Mouse (Mus musculus): Measurements from ENCODE around the gene Fgf6. TPM values are rescaled to one million over a fixed set of nuclear protein-coding genes. Genes with fewer than 3 reads are reported as not detected.

The Fgf6 gene
- total and polyA plus RNA-seq, 3 experiments = not detected

- peaks cover 0 to 3% of the 10 kb centered on the region in 2 experiments; a peak in 1 of 4 replicates for H3K4me1 ChIP-seq (ENCODE audit: control insufficient read depth in 1 of 2, insufficient read depth in 2 of 2)
- dilution Hi-C loops (cut with MboI; ENCODE audit: extremely low pct_ligation_motif_present, extremely low pct_unique_long_range_greater_than_20kb, low sequenced_read_pairs) = no loop called here
- H3K27ac ChIP-seq (ENCODE audit: insufficient read depth, low read depth) = no peak overlapping the region
- H3K4me2 ChIP-seq (ENCODE audit: insufficient read depth, low read depth, poor library complexity, severe bottlenecking) = no peak overlapping the region
- peaks cover 2% of the 10 kb centered on the region for H3K9me3 ChIP-seq (replicated peaks; ENCODE audit: low read length)
- no peaks in the 10 kb centered on the region for H3K36me3 ChIP-seq (replicated peaks in 1 of 2; ENCODE audit: control insufficient read depth in 1 of 2, insufficient read depth in 1 of 2, low read length in 1 of 2)
- H3K79me2 ChIP-seq (replicated peaks; ENCODE audit: control insufficient read depth, extremely low read depth, insufficient read depth, poor library complexity, severe bottlenecking) = no peaks in the 10 kb centered on the region
- no peak overlapping the region for H3K4me3 ChIP-seq (replicated peaks in 1 of 3; ENCODE audit: low read depth in 2 of 3, low read length in 2 of 3, poor library complexity in 1 of 3)
- no peak for DNase-seq (ENCODE audit: extremely low read depth)
- H3K9ac ChIP-seq (ENCODE audit: insufficient read depth, low read depth) = no peak overlapping the region
- no peaks in the 10 kb centered on the region for H3K27me3 ChIP-seq (replicated peaks)
- TF ChIP-seq UBTF (IDR thresholded peaks at IDR 0.05; ENCODE audit: low read depth, low read length) = no peak
- no peak for TF ChIP-seq MEF2A (IDR thresholded peaks at IDR 0.05; ENCODE audit: borderline replicate concordance, low read depth, low read length)
- TF ChIP-seq NRF1 (IDR thresholded peaks at IDR 0.05; ENCODE audit: low read depth, low read length) = no peak
- no peak for TF ChIP-seq RAD21 (IDR thresholded peaks at IDR 0.05; ENCODE audit: low read depth, low read length)
- TF ChIP-seq CHD1 (IDR thresholded peaks at IDR 0.05; ENCODE audit: low read depth, low read length) = no peak
- TF ChIP-seq MYC (IDR thresholded peaks at IDR 0.05; ENCODE audit: low read depth, low read length) = no peak
- no peak for TF ChIP-seq ZMIZ1 (IDR thresholded peaks at IDR 0.05; ENCODE audit: low read depth, low read length)
- no peak for TF ChIP-seq BHLHE40 (IDR thresholded peaks at IDR 0.05; ENCODE audit: low read depth, low read length)
- TF ChIP-seq SIN3A (IDR thresholded peaks at IDR 0.05; ENCODE audit: low read length) = no peak
- in situ Hi-C loops (cut with MboI; ENCODE audit: low pct_ligation_motif_present, low pct_unique_long_range_greater_than_20kb, low sequenced_read_pairs) = no loop called here
These were observed 9.7 kb upstream of the Fgf6 start for GRCm38 (mm10) chr6:127005646-127006045.

- H3K27ac ChIP-seq (ENCODE audit: insufficient read depth, low read depth) = no peak overlapping the region
- TF ChIP-seq ZKSCAN1 (IDR thresholded peaks at IDR 0.05; ENCODE audit: borderline replicate concordance, low read depth, low read length) (no peak), ETS1 (conservative IDR thresholded peaks at IDR 0.05; ENCODE audit: low read depth, low read length) (no peak), MEF2A (IDR thresholded peaks at IDR 0.05; ENCODE audit: borderline replicate concordance, low read depth, low read length) (no peak), MYC (IDR thresholded peaks at IDR 0.05; ENCODE audit: low read depth, low read length) (no peak), MAX (IDR thresholded peaks at IDR 0.05; ENCODE audit: low read length) (no peak), MAFK (IDR thresholded peaks at IDR 0.05; ENCODE audit: insufficient replicate concordance, low read length) (no peak), JUN (IDR thresholded peaks at IDR 0.05; ENCODE audit: insufficient read depth, low read depth, low read length) (no peak), USF2 (conservative IDR thresholded peaks at IDR 0.05; ENCODE audit: low read depth, low read length) (no peak), RCOR1 (conservative IDR thresholded peaks at IDR 0.05; ENCODE audit: low read depth, low read length) (no peak), SMC3 (IDR thresholded peaks at IDR 0.05; ENCODE audit: low read depth, low read length) (no peak), UBTF (IDR thresholded peaks at IDR 0.05; ENCODE audit: low read depth, low read length) (no peak), EP300 (IDR thresholded peaks at IDR 0.05; ENCODE audit: low read length) (no peak), CTCF (conservative IDR thresholded peaks at IDR 0.05 in 1 of 2, IDR thresholded peaks at IDR 0.05 in 1 of 2; ENCODE audit: low read depth in 2 of 2, low read length in 2 of 2) (no peak), TBP (conservative IDR thresholded peaks at IDR 0.05; ENCODE audit: low read depth, low read length) (no peak), ZC3H11A (IDR thresholded peaks at IDR 0.05; ENCODE audit: low read depth, low read length) (no peak), JUND (conservative IDR thresholded peaks at IDR 0.05; ENCODE audit: low read depth, low read length) (no peak), PAX5 (IDR thresholded peaks at IDR 0.05; ENCODE audit: low read length) (no peak), E2F4 (IDR thresholded peaks at IDR 0.05; ENCODE audit: insufficient replicate concordance, low read depth, low read length) (no peak), NRF1 (IDR thresholded peaks at IDR 0.05; ENCODE audit: low read depth, low read length) (no peak)
- dilution Hi-C loops (cut with MboI; ENCODE audit: extremely low pct_ligation_motif_present, extremely low pct_unique_long_range_greater_than_20kb, low sequenced_read_pairs) = no loop called here
These were observed 8.8 kb upstream of the Fgf6 start for GRCm38 (mm10) chr6:127006551-127006950.

More at GRCm38 (mm10) chr6:127006551-127006950, 8.8 kb upstream of the Fgf6 start:
- H3K4me3 ChIP-seq (replicated peaks in 1 of 3; ENCODE audit: low read depth in 2 of 3, low read length in 2 of 3, poor library complexity in 1 of 3) = no peak overlapping the region
- no peak for DNase-seq (ENCODE audit: extremely low read depth)
- in situ Hi-C loops (cut with MboI; ENCODE audit: low pct_ligation_motif_present, low pct_unique_long_range_greater_than_20kb, low sequenced_read_pairs) = no loop called here
- H3K36me3 ChIP-seq (replicated peaks in 1 of 2; ENCODE audit: control insufficient read depth in 1 of 2, insufficient read depth in 1 of 2, low read length in 1 of 2) = no peaks in the 10 kb centered on the region
- no peak overlapping the region for H3K4me2 ChIP-seq (ENCODE audit: insufficient read depth, low read depth, poor library complexity, severe bottlenecking)
- H3K27me3 ChIP-seq (replicated peaks) = no peaks in the 10 kb centered on the region
- H3K9me3 ChIP-seq (replicated peaks; ENCODE audit: low read length) = peaks cover 2% of the 10 kb centered on the region
- H3K79me2 ChIP-seq (replicated peaks; ENCODE audit: control insufficient read depth, extremely low read depth, insufficient read depth, poor library complexity, severe bottlenecking) = no peaks in the 10 kb centered on the region
- peaks cover 0 to 3% of the 10 kb centered on the region in 2 experiments; a peak in 1 of 4 replicates for H3K4me1 ChIP-seq (ENCODE audit: control insufficient read depth in 1 of 2, insufficient read depth in 2 of 2)
- H3K9ac ChIP-seq (ENCODE audit: insufficient read depth, low read depth) = no peak overlapping the region

Measured in CH12.LX (cell line).